Mouse (Mus musculus): Measurements from ENCODE around the gene Serpinb5.
"Not testable (repeated sequence)": the region's sequence is repeated elsewhere in the genome, so short reads cannot be mapped to it uniquely, and the experiment has no call there.

The Serpinb5 gene

GRCm38 (mm10) chr1:106860847-106861246 lies at the start of gene Serpinb5:
Gene Serpinb5, plus strand, starts transcription at chr1:106861173.
- DNase-seq (ENCODE audit: low read depth) = no peak

- DNase-seq (ENCODE audit: low read depth) = no peak
Measured at GRCm38 (mm10) chr1:106814864-106815263, 46.1 kb upstream of the Serpinb5 start.

GRCm38 (mm10) chr1:106815265-106815664 lies 45.7 kb upstream of the Serpinb5 start:
- no peak for DNase-seq (ENCODE audit: low read depth)

- no peak for DNase-seq (ENCODE audit: low read depth)
Measured at GRCm38 (mm10) chr1:106816766-106817165, 44.2 kb upstream of the Serpinb5 start.

- peak; percentile 76 for DNase-seq (ENCODE audit: low read depth)
Measured at GRCm38 (mm10) chr1:106818323-106818722, 42.6 kb upstream of the Serpinb5 start.

- no peak for DNase-seq (ENCODE audit: low read depth)
Measured at GRCm38 (mm10) chr1:106822297-106822696, 38.7 kb upstream of the Serpinb5 start.

GRCm38 (mm10) chr1:106828784-106829183 lies 32.2 kb upstream of the Serpinb5 start:
- peak; percentile 28 for DNase-seq (ENCODE audit: low read depth)

- no peak for DNase-seq (ENCODE audit: low read depth)
Measured at GRCm38 (mm10) chr1:106865543-106865942, 4.6 kb downstream of the Serpinb5 start.

- DNase-seq (ENCODE audit: low read depth) = no peak
Measured at GRCm38 (mm10) chr1:106866029-106866428, 5.1 kb downstream of the Serpinb5 start.

- no peak for DNase-seq (ENCODE audit: low read depth)
Measured at GRCm38 (mm10) chr1:106866768-106867167, 5.8 kb downstream of the Serpinb5 start.

- no peak for DNase-seq (ENCODE audit: low read depth)
Measured at GRCm38 (mm10) chr1:106869986-106870385, 9.0 kb downstream of the Serpinb5 start.

GRCm38 (mm10) chr1:106875193-106875886 lies 14.4 kb downstream of the Serpinb5 start:
- no peak for DNase-seq (ENCODE audit: low read depth)

GRCm38 (mm10) chr1:106876147-106876546 lies 15.2 kb downstream of the Serpinb5 start:
- no peak for DNase-seq (ENCODE audit: low read depth)

GRCm38 (mm10) chr1:106882723-106883122 lies 21.8 kb downstream of the Serpinb5 start:
- DNase-seq (ENCODE audit: low read depth) = peak; percentile 55

- DNase-seq (ENCODE audit: low read depth) = peak; percentile 43
Measured at GRCm38 (mm10) chr1:106883369-106883768, 22.4 kb downstream of the Serpinb5 start.

GRCm38 (mm10) chr1:106883812-106884211 lies 22.8 kb downstream of the Serpinb5 start:
- peak; percentile 59 for DNase-seq (ENCODE audit: low read depth)

GRCm38 (mm10) chr1:106895142-106895541 lies 34.2 kb downstream of the Serpinb5 start:
- not testable (repeated sequence) for DNase-seq (ENCODE audit: low read depth)

- DNase-seq (ENCODE audit: low read depth) = peak; percentile 80
Measured at GRCm38 (mm10) chr1:106901406-106901805, 40.4 kb downstream of the Serpinb5 start.

- peak; percentile 33 for DNase-seq (ENCODE audit: low read depth)
Measured at GRCm38 (mm10) chr1:106931954-106932353, 71.0 kb downstream of the Serpinb5 start.
